Mouse (Mus musculus): ENCODE measurements around the gene Rcn1. TPM values are rescaled to one million over a fixed set of nuclear protein-coding genes. Genes with fewer than 3 reads are reported as not detected.
A peak's percentile ranks its signal among the peaks of the same experiment; 100 is the strongest.

Rcn1 gene
- total RNA-seq (2021), result 100 to 1,000 TPM in 1 of 2 experiments, 10 to 100 TPM in 1; 90.2 to 104 TPM
- long read RNA-seq, experiment 1, transcript Rcn1-201 (6 exons, 2,720 nt), result major isoform, 141 of 149 reads
- long read RNA-seq, experiment 1, partial matches to known transcripts, result 2 of 149 reads
- long read RNA-seq, experiment 1, other reads (novel, unspliced or antisense), result 5 of 149 reads
- long read RNA-seq, experiment 2, transcript Rcn1-201 (6 exons, 2,720 nt), result major isoform, 185 of 193 reads
- long read RNA-seq, experiment 2, partial matches to known transcripts, result 1 of 193 reads
- long read RNA-seq, experiment 2, other reads (novel, unspliced or antisense), result 5 of 193 reads

- peak; percentile 75 to 86 for DNase-seq (ENCODE audit: low spot score in 2 of 2)
These were observed at the start of gene Rcn1 for GRCm38 (mm10) chr2:105399085-105399891. Gene Rcn1 (minus strand): TSS chr2:105399319.

- no peak for DNase-seq (ENCODE audit: low spot score in 2 of 2)
These were observed 45.0 kb upstream of the Rcn1 start for GRCm38 (mm10) chr2:105444072-105444471.

GRCm38 (mm10) chr2:105439022-105439421 is 39.9 kb upstream of the Rcn1 start:
- no peak for DNase-seq (ENCODE audit: low spot score in 2 of 2)

- DNase-seq (ENCODE audit: low spot score in 2 of 2), result no peak
These were observed 39.4 kb upstream of the Rcn1 start for GRCm38 (mm10) chr2:105438525-105438924.

GRCm38 (mm10) chr2:105432927-105433326 is 33.8 kb upstream of the Rcn1 start:
- no peak for DNase-seq (ENCODE audit: low spot score in 2 of 2)

GRCm38 (mm10) chr2:105430373-105430772 is 31.3 kb upstream of the Rcn1 start:
- no peak for DNase-seq (ENCODE audit: low spot score in 2 of 2)

- no peak for DNase-seq (ENCODE audit: low spot score in 2 of 2)
These were observed 30.8 kb upstream of the Rcn1 start for GRCm38 (mm10) chr2:105429899-105430298.

- DNase-seq (ENCODE audit: low spot score in 2 of 2), result no peak
These were observed 29.3 kb upstream of the Rcn1 start for GRCm38 (mm10) chr2:105428467-105428866.

- DNase-seq (ENCODE audit: low spot score in 2 of 2), result peak; percentile 30 to 64
These were observed 28.9 kb upstream of the Rcn1 start for GRCm38 (mm10) chr2:105428029-105428428.

GRCm38 (mm10) chr2:105427447-105427846 is 28.3 kb upstream of the Rcn1 start:
- DNase-seq (ENCODE audit: low spot score in 2 of 2), result no peak

- DNase-seq (ENCODE audit: low spot score in 2 of 2), result no peak
These were observed 19.6 kb upstream of the Rcn1 start for GRCm38 (mm10) chr2:105418629-105419227.

GRCm38 (mm10) chr2:105417663-105418062 is 18.5 kb upstream of the Rcn1 start:
- no peak for DNase-seq (ENCODE audit: low spot score in 2 of 2)

- no peak for DNase-seq (ENCODE audit: low spot score in 2 of 2)
These were observed 17.7 kb upstream of the Rcn1 start for GRCm38 (mm10) chr2:105416660-105417348.

- DNase-seq (ENCODE audit: low spot score in 2 of 2), result no peak
These were observed 17.0 kb upstream of the Rcn1 start for GRCm38 (mm10) chr2:105416046-105416659.

GRCm38 (mm10) chr2:105414309-105414708 is 15.2 kb upstream of the Rcn1 start:
- no peak for DNase-seq (ENCODE audit: low spot score in 2 of 2)

GRCm38 (mm10) chr2:105409253-105409652 is 10.1 kb upstream of the Rcn1 start:
- no peak for DNase-seq (ENCODE audit: low spot score in 2 of 2)

- DNase-seq (ENCODE audit: low spot score in 2 of 2), result peak in 1 of 2 experiments; percentile 67
These were observed 9.4 kb upstream of the Rcn1 start for GRCm38 (mm10) chr2:105408511-105408910.

GRCm38 (mm10) chr2:105402180-105402579 is 3.1 kb upstream of the Rcn1 start:
- DNase-seq (ENCODE audit: low spot score in 2 of 2), result no peak

- DNase-seq (ENCODE audit: low spot score in 2 of 2), result no peak
These were observed 1.4 kb upstream of the Rcn1 start for GRCm38 (mm10) chr2:105400558-105400957.

GRCm38 (mm10) chr2:105398636-105399084 is 459 bp downstream of the Rcn1 start:
- peak; percentile 32 to 54 for DNase-seq (ENCODE audit: low spot score in 2 of 2)
